Mouse (Mus musculus): ENCODE data around the gene Mul1.

GRCm38 (mm10) chr4:138459775-138460174 is 25.3 kb downstream of the Mul1 start:
- TF ChIP-seq HCFC1 (IDR thresholded peaks at IDR 0.05; ENCODE audit: borderline replicate concordance, insufficient read depth, low read length) (no peak), MAFK (IDR thresholded peaks at IDR 0.05; ENCODE audit: insufficient read depth, low read depth, low read length) (no peak), CHD2 (IDR thresholded peaks at IDR 0.05; ENCODE audit: low read depth, low read length) (no peak), ZNF384 (IDR thresholded peaks at IDR 0.05; ENCODE audit: low read depth, low read length) (no peak)
